19 mouse cellular contexts compared by ENCODE assay signal in genomic region chr11:70865223-70865622, GRCm38 (mm10). TPM values are rescaled to one million over a fixed set of nuclear protein-coding genes. Genes with fewer than 3 reads are reported as not detected.
"Had no signal": no experiment of that assay in that cellular context is flagged by ENCODE, and none has a peak within 500 bp of the region (broad histone marks: within the 10 kb centered on the region; RNA-seq: fewer than 3 reads in every experiment).

No protein-coding gene starts in this region.

- H3K27me3 ChIP-seq: megakaryocyte, embryonic 14.5 days; midbrain, embryonic 13.5 days; midbrain, embryonic 15.5 days; neural tube, embryonic 13.5 days; neural tube, embryonic 15.5 days had no signal

- H3K4me3 ChIP-seq: megakaryocyte, embryonic 14.5 days; midbrain, embryonic 13.5 days; midbrain, embryonic 15.5 days; neural tube, embryonic 13.5 days; neural tube, embryonic 15.5 days had no signal

- H3K9ac ChIP-seq: lung, embryonic 14.5 days; midbrain, embryonic 13.5 days; midbrain, embryonic 15.5 days; neural tube, embryonic 13.5 days; neural tube, embryonic 15.5 days had no signal

- H3K4me1 ChIP-seq: midbrain, embryonic 13.5 days; midbrain, embryonic 15.5 days; neural tube, embryonic 13.5 days had no signal

- H3K27ac ChIP-seq: midbrain, embryonic 13.5 days; midbrain, embryonic 15.5 days; neural tube, embryonic 13.5 days; neural tube, embryonic 15.5 days had no signal

- DNase-seq: lung, adult 18-20 months; lung, embryonic 14.5 days; lung, postnatal 10 days; lung, postnatal 4 days; retina, postnatal 1 day; right cerebral cortex, adult 18-20 months; right cerebral cortex, postnatal 25 days; right cerebral cortex, postnatal 4 days; spleen, adult 18-20 months; thymus, adult 18-20 months; thymus, postnatal 14 days; thymus, postnatal 36 days had no signal

- H3K4me2 ChIP-seq: lung, embryonic 14.5 days; midbrain, embryonic 11.5 days; midbrain, embryonic 13.5 days; midbrain, embryonic 15.5 days; neural tube, embryonic 13.5 days; neural tube, embryonic 15.5 days had no signal

- H3K9me3 ChIP-seq: megakaryocyte, embryonic 14.5 days; midbrain, embryonic 13.5 days; midbrain, embryonic 15.5 days; neural tube, embryonic 13.5 days; neural tube, embryonic 15.5 days had no signal

- ATAC-seq: midbrain, embryonic 13.5 days; midbrain, embryonic 15.5 days had no signal

- H3K36me3 ChIP-seq: midbrain, embryonic 13.5 days; midbrain, embryonic 15.5 days; neural tube, embryonic 13.5 days; neural tube, embryonic 15.5 days had no signal

RNA-seq across cellular contexts. Expression of gene Scimp, which starts 52.8 kb away (rescaled TPM):
- total RNA-seq: midbrain, postnatal 0 days had no signal
- polyA plus RNA-seq: lung, embryonic 14.5 days; midbrain, embryonic 11.5 days; midbrain, embryonic 15.5 days; midbrain, postnatal 0 days; neural tube, embryonic 13.5 days had no signal
